Mouse (Mus musculus): Measurements from ENCODE around the gene Sgcg. TPM values are rescaled to one million over a fixed set of nuclear protein-coding genes. Genes with fewer than 3 reads are reported as not detected.

Gene Sgcg
- polyA plus RNA-seq (2012; rRNA removed): 0.10 and 0.17 TPM in 2 replicates

GRCm38 (mm10) chr14:61258352-61258751 lies at the start of gene Sgcg:
Gene Sgcg, minus strand, starts transcription at chr14:61258490.

Other genes starting within 250 kb of the Sgcg start
- gene Tnfrsf19, start 212.0 kb downstream of the Sgcg start, polyA plus RNA-seq (2012; rRNA removed): 2.3 and 2.4 TPM in 2 replicates
- 2.1 and 2.6 TPM in 2 replicates for gene Sacs, start 120.0 kb downstream of the Sgcg start, polyA plus RNA-seq (2012; rRNA removed)
- gene Arl11, start 51.3 kb upstream of the Sgcg start, polyA plus RNA-seq (2012; rRNA removed): 1.1 and 1.5 TPM in 2 replicates
- 1.2 TPM in 2 replicates for gene Ebpl, start 101.9 kb upstream of the Sgcg start, polyA plus RNA-seq (2012; rRNA removed)
- gene Kpna3, start 181.4 kb upstream of the Sgcg start, polyA plus RNA-seq (2012; rRNA removed): 14.1 and 16.6 TPM in 2 replicates